Mouse (Mus musculus) kidney, postnatal 25 days (tissue): Measurements from ENCODE around the gene Rps6ka1.

Source experiments
- DNase-seq, 2 experiments: peaks; one replicate each; pipeline ENCODE4 v3.0.0; 2021; ENCODE audit warnings: mixed read lengths in 2 of 2

Gene Rps6ka1

GRCm38 (mm10) chr4:133896984-133897383 lies 9.4 kb upstream of the Rps6ka1 start:
- no peak for DNase-seq

DNA sequence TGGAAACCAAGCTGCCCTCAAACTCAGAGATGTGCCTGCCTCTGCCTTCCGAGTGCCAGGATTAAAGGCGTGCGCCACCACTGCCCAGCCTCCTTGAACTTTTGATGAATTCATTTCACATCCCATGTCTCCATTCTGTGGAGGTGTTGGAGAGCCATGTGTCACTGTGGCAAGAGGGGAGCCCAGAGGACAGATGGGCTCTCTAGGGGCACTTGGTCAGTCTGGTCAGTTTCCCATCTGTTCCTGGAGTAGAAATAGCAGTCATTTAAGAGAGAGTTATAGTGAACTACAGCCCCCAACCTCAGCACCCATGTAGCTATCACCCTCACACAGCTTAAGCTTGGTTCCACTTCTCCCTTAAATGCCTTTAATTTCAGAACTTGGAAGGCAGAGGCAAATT lies 8.4 kb upstream of the Rps6ka1 start:
- DNase-seq = no peak

GRCm38 (mm10) chr4:133887249-133887648 lies 348 bp downstream of the Rps6ka1 start:
- DNase-seq = peak; percentile 54 to 79

GRCm38 (mm10) chr4:133885991-133886501 lies 1.6 kb downstream of the Rps6ka1 start:
- peak in 1 of 2 experiments; percentile 63 for DNase-seq

GRCm38 (mm10) chr4:133885331-133885730 lies 2.3 kb downstream of the Rps6ka1 start:
- DNase-seq = no peak

- no peak for DNase-seq
Measured at GRCm38 (mm10) chr4:133884888-133885287, 2.7 kb downstream of the Rps6ka1 start.

DNA sequence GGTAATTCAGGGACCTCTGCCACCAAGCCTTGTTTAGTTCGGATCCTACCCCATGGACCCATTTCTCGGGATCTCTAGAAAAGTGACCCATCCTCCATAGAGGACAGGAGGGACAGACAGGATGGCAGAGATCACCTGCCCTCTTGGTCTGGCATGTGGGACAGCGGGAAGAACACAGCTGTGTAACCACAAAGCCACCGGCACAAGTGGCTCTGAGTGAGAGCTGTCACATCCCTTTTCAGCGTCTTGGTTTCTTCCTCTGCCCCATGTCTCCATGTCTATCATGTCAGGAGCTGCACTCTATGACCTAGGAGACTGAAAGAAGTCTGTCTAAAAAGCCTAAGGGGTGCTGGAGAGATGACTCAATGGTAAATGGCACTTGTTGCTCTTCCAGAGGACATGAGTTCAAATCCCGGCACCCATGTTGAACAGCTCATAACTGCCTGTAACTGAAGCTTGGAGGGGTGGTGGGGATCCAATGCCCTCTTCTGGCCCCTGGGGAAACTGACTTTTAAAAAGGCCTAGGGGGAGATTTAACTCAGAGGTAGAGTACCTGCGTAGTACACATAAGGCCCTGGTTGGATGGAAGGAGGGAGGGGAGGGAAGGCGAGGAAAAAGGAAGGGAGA lies 3.4 kb downstream of the Rps6ka1 start:
- no peak for DNase-seq

DNA sequence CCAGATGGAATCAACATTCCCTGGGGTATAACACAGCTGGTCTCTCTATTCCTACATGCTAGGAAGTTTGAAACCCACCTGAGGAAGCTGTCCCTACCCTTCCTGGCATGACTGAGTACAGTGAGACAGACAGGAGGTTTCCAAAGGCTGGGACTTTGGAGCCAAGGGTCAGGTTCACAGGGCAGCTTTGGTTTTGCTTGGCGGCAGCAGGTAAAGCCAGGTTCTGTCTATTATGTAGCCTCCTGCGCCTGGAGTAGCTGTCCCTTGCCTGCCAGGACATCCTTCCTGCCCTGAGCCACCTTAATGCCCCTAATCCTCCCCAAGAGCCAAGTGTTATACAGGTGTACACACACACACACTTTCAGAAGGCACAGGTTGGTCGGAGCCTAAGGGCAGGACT lies 5.7 kb downstream of the Rps6ka1 start:
- DNase-seq = peak; percentile 50 to 76

- no peak for DNase-seq
Measured at GRCm38 (mm10) chr4:133881399-133881798, 6.2 kb downstream of the Rps6ka1 start.

GRCm38 (mm10) chr4:133879145-133879902 lies 8.3 kb downstream of the Rps6ka1 start:
- DNase-seq = peak in 1 of 2 experiments; percentile 29

- peak in 1 of 2 experiments; percentile 35 for DNase-seq
Measured at GRCm38 (mm10) chr4:133877850-133878755, 9.5 kb downstream of the Rps6ka1 start.

- DNase-seq = no peak
Measured at GRCm38 (mm10) chr4:133874865-133875517, 12.6 kb downstream of the Rps6ka1 start.

- DNase-seq = no peak
Measured at GRCm38 (mm10) chr4:133873926-133874864, 13.4 kb downstream of the Rps6ka1 start.

- no peak for DNase-seq
Measured at GRCm38 (mm10) chr4:133873431-133873851, 14.2 kb downstream of the Rps6ka1 start.

GRCm38 (mm10) chr4:133872812-133873300 lies 14.7 kb downstream of the Rps6ka1 start:
- DNase-seq = peak in 1 of 2 experiments; percentile 52

- no peak for DNase-seq
Measured at GRCm38 (mm10) chr4:133872222-133872811, 15.3 kb downstream of the Rps6ka1 start.

GRCm38 (mm10) chr4:133865231-133865630 lies 22.4 kb downstream of the Rps6ka1 start:
- no peak for DNase-seq

DNA sequence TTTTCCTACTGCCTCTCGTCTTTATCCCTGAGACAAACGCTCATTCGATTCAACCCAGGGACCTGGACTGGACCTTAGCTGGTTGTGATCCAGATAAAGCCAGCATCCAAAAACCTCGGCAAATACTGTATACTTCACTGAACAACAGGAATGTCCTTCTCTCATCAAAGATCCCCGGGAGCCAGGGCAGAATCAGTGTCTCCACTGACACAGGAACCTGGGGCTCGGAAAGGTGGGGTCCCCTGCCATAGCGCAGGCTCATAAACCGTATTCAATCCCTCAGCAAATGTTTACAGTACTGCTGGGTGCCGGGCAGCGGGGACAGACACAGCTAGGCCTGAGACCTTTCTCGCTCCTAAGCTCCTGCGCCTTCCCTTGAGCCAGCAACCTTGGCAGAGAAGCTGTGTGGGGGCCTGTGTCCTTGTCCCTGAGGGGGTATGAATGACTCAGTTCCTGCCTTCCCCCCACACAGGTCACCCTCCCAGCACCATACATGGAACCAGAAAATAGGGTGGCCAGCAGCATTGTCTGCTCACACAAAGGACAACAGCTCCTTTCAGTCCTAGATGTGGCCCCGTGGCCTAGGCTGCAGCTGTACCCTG lies 23.1 kb downstream of the Rps6ka1 start:
- DNase-seq = peak; percentile 43 to 59

GRCm38 (mm10) chr4:133863795-133864379 lies 23.7 kb downstream of the Rps6ka1 start:
- no peak for DNase-seq

GRCm38 (mm10) chr4:133857527-133857926 lies 30.1 kb downstream of the Rps6ka1 start:
- DNase-seq = no peak
